Mouse (Mus musculus) induced T-regulatory cell, adult 2 months (primary cell): ENCODE data around the gene Plxnb1.

Experiments used
- DNase-seq: peaks from one replicate; pipeline ENCODE4 v3.0.0-alpha.2; 2012; ENCODE audit warnings: low read depth

Plxnb1 gene

DNA sequence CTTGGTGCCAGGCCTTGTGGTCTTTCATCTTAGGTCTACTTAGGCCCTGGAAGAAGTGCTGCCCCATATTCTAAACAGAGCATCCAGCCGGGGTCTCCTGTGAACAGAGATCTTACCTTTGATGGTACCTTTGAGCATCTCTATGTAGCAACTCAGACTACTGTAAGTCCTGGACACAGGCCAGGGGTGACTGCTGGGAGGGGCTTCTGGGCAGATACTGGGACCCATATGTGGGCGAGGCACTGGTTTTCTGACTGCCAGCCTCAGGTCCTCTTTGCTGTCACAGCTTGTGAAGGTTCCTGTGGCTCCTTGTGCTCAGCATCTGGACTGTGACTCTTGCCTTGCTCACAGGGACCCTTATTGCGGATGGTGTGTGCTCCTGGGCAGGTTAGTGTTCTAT is 7.4 kb downstream of the Plxnb1 start:
- no peak for DNase-seq

DNA sequence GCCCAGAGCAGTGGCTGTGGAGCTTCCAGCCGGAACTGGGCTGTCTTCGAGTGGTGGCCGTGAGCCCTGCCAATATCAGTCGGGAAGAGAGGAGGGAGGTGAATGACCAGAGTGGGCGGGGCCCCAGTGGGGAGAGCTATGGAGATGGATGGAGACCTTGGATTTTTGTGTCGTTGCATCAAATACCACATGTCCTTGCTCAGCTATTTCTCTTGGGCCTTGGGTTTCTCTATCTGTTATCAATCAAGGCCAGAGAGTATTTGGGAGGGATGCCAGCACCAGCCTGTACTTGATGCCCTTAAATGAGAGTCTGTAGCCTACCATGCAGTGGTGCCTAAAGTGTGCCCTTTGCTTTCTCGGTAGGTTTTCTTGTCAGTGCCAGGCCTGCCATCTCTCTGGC is 8.1 kb downstream of the Plxnb1 start:
- DNase-seq: no peak

GRCm38 (mm10) chr9:109104083-109104482 is 8.9 kb downstream of the Plxnb1 start:
- DNase-seq: no peak

- DNase-seq: no peak
These were observed 9.8 kb downstream of the Plxnb1 start for GRCm38 (mm10) chr9:109105011-109105410.

GRCm38 (mm10) chr9:109105648-109106047 is 10.5 kb downstream of the Plxnb1 start:
- no peak for DNase-seq

DNA sequence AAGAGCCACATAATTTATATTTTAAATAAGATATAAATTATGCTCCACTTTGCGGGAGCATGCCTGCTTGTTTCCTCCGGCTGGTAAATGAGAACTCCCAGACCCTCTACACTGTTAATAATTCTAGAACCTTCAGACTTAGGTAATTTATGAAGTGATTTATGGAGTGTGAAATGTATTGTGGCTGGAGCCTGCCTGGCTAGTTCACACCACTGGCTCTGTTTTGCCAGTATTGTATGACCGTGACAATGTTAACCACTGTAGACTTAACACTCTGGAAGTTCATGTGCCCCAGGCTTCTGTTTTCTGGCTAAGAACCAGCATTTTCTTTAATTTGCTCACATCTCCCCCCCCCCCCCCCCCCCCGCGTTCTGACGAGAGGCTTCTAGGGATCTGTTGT is 12.2 kb downstream of the Plxnb1 start:
- DNase-seq: no peak

DNA sequence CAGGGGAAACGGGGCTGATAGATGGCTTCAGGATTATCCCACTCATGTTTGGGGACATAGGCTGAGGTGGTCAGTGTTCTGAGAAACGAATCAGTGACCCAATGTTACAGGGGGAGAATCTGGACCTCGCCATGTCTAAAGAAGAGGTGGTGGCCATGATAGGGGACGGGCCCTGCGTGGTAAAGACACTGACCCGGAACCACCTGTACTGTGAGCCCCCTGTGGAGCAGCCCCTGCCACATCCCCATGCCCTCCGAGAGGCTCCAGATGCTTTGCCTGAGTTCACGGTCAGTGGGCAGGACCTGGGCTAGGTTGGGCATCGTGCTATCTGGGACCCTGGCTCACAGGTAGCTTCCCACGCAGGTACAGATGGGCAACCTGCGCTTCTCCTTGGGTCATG is 15.1 kb downstream of the Plxnb1 start:
- DNase-seq: no peak

GRCm38 (mm10) chr9:109111101-109111500 is 15.9 kb downstream of the Plxnb1 start:
- no peak for DNase-seq

DNA sequence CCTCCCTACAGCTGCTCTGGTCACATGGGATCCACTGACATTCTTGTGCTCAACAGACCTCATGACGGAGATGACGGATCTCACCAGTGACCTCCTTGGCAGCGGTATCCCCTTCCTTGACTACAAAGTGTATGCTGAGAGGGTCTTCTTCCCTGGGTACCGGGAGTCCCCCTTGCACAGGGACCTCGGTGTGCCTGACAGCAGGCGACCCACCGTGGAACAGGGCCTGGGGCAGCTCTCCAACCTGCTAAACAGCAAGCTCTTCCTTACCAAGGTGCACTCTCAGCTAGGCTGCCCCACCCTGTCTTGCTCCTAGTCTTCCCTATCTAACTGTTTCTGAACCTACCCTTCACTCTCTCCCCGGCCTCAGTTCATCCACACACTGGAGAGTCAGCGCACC is 16.4 kb downstream of the Plxnb1 start:
- DNase-seq: no peak

DNA sequence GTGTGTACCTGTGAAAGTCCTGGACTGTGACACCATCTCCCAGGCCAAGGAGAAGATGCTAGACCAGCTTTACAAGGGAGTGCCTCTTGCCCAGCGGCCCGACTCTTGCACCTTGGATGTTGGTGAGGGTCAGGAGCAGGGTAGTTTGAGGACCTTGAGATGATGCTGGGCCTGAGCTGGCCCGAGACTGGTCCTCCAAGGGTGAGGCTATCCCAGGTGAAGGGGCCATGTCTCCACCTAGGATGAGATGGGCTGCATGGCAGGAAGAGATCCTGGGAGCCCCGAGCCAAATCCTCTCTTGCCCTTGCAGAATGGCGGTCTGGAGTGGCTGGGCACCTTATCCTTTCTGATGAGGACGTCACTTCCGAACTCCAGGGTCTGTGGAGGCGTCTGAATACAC is 18.1 kb downstream of the Plxnb1 start:
- DNase-seq: no peak

GRCm38 (mm10) chr9:109114276-109114675 is 19.1 kb downstream of the Plxnb1 start:
- DNase-seq: no peak

GRCm38 (mm10) chr9:109114871-109115270 is 19.7 kb downstream of the Plxnb1 start:
- no peak for DNase-seq

- DNase-seq: no peak
These were observed 21.0 kb downstream of the Plxnb1 start for GRCm38 (mm10) chr9:109116205-109116604.

DNA sequence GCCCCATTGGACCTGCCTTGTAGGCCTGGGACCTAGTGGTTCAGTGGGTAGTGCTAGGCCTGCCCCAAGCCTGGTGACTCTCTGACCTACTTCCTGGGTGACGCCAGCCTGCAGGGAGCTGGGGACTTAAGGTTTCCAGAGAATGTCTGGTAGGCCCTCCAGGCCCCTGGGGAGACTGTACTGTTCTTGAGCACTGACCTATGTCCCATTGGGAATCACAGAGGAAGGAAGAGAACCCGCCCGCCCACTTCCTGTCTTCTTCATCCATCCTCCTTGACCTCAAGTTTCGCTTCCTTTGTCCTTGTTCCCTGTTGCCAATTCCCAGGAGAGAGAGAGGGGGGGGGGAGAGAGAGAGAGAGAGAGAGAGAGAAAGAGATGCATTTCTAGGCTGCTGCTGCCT is 22.9 kb downstream of the Plxnb1 start:
- DNase-seq: no peak

DNA sequence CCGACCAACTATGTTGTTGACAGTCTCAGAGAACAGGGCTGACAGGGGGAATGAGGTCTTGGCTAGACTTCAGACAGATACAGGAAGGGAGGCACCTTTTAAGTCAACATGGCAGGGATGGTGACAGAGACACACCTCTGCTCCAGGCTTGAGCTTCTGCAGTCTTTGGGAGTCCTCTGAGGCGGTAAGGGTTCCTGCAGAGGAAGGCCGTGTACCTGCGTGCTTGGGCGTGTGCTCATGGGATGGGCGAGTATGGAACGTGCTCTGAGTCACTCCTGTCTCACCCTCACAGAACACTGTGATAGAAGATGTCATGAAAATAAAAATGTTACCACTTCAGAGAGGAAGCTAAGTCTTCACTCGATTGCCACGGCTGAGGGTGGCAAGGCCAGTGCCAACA is 24.4 kb downstream of the Plxnb1 start:
- DNase-seq: no peak

GRCm38 (mm10) chr9:109120956-109121355 is 25.8 kb downstream of the Plxnb1 start:
- no peak for DNase-seq

- peak; percentile 78 for DNase-seq
These were observed 27.4 kb downstream of the Plxnb1 start for GRCm38 (mm10) chr9:109122553-109123085.

DNA sequence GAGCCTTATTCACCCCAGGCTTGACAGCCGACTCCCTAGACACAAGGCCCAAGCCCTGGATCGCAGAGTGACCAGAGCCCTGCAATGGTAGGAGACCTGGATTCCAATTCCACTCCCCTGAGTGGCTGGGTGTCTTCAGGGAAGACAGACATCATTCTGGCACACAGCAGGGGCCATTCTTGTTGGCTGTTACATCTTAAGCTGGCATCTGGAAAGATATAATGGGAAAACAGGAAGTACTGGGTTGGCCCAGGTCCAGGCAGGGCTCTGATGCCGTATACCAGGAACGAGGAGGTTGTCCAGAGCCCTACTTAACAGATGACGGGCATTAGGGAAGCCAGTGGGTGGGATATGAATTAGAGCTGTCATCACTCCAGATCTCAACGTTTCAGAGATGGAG is 28.1 kb downstream of the Plxnb1 start:
- no peak for DNase-seq

DNA sequence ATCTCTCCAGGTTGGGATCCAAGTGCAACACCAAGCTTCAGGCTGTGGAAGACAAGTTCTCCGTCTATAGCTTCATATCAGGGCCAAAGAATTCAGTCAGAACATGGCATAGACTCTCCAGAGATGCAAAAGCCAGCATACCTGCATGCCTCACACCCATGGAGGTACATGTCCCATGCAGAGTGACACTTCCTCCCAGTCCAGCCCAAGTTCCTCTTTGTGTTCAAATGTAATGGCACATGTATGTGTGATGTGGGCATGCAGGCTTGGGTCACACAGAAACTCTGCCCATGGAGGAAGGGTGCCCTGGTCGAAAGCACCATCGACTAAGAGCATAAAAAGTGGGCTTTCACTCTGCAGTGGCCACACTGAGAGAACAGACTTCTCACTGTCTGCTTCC is 29.0 kb downstream of the Plxnb1 start:
- DNase-seq: no peak

DNA sequence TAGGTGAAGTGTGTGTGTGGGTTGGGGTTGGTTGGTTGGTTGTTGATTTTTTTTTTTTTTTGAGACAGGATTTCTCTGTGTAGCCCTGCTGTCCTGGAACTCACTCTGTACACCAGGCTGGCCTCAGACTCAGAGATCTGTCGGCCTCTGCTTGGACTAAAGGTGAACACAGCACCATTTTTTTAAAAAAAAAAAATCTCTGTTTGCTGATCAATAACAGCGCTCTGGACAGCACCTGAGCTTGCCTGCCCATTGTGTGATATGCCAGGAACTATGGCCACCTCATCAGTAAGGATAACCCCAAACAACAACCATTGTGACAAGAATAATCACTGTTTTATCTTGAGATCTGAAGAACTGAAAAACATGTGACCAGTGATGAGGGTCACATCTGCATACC is 29.9 kb downstream of the Plxnb1 start:
- no peak for DNase-seq

- no peak for DNase-seq
These were observed 30.3 kb downstream of the Plxnb1 start for GRCm38 (mm10) chr9:109125481-109125880.

GRCm38 (mm10) chr9:109127076-109127475 is 31.9 kb downstream of the Plxnb1 start:
- no peak for DNase-seq

DNA sequence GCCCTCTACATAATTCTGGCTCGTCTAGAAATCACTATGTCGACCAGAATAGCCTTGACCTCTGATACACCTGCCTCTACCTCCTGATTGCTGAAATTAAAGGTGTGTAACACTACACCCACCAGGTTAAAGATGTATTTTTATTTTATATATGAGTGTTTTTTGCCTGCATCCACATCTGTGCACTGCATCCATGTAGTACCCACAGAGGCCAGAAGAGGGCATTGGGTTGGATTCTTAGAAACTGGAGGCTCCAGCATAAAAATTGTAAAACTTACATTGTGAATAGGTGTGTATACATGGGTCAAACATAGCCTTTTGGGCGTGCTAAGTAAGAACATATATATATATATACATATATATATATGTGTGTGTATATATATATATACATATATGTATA is 33.0 kb downstream of the Plxnb1 start:
- peak; percentile 46 for DNase-seq

DNA sequence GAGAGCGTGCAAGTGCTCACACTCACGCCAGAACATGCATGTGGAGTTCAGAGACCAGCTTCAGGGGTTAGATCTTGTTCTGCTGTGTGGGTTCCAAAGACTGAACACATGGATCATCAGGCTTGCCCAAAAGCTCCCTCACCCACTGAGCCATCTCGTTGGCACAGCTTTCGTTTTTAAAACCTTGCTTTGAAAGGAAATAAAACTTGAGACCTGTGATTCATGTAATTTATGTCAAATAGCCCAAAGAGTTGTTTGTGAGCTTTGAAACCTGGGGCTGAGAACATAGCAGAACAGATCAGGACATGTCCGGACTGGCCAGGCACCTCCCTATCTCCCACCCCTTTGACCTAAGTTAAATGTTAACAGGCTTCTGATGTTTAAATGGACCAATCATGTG is 34.9 kb downstream of the Plxnb1 start:
- no peak for DNase-seq

- peak; percentile 18 for DNase-seq
These were observed 45.2 kb downstream of the Plxnb1 start for GRCm38 (mm10) chr9:109140414-109140813.
